Mouse (Mus musculus) liver, adult (tissue): ENCODE measurements around the gene Rgs8.

Source experiments
- GATA4 ChIP-seq: IDR thresholded peaks from 2 replicates; pipeline ENCODE4 v1.6.1; 2014; ENCODE audit warnings: mild to moderate bottlenecking, low read length; ENCODE audit not compliant: insufficient replicate concordance

Rgs8 gene

GRCm38 (mm10) chr1:153695398-153695797 is 42.6 kb downstream of the Rgs8 start:
- no peak for TF ChIP-seq GATA4

- TF ChIP-seq GATA4: no peak
Observed at GRCm38 (mm10) chr1:153696093-153696492, 43.3 kb downstream of the Rgs8 start.

- TF ChIP-seq GATA4: no peak
Observed at GRCm38 (mm10) chr1:153696541-153696940, 43.7 kb downstream of the Rgs8 start.

GRCm38 (mm10) chr1:153697581-153698251 is 44.9 kb downstream of the Rgs8 start:
- TF ChIP-seq GATA4: no peak

GRCm38 (mm10) chr1:153698311-153699084 is 45.7 kb downstream of the Rgs8 start:
- no peak for TF ChIP-seq GATA4

- TF ChIP-seq GATA4: no peak
Observed at GRCm38 (mm10) chr1:153700448-153701063, 47.7 kb downstream of the Rgs8 start.

- peak; percentile 36; the same call in 1 of the 2 replicates for TF ChIP-seq GATA4
Observed at GRCm38 (mm10) chr1:153701461-153701860, 48.6 kb downstream of the Rgs8 start.

- TF ChIP-seq GATA4: peak; percentile 44
Observed at GRCm38 (mm10) chr1:153702166-153702852, 49.5 kb downstream of the Rgs8 start.

- no peak for TF ChIP-seq GATA4
Observed at GRCm38 (mm10) chr1:153702853-153703410, 50.1 kb downstream of the Rgs8 start.

GRCm38 (mm10) chr1:153703445-153703991 is 50.7 kb downstream of the Rgs8 start:
- TF ChIP-seq GATA4: no peak

GRCm38 (mm10) chr1:153704174-153704573 is 51.3 kb downstream of the Rgs8 start:
- TF ChIP-seq GATA4: no peak

- no peak for TF ChIP-seq GATA4
Observed at GRCm38 (mm10) chr1:153704996-153705395, 52.2 kb downstream of the Rgs8 start.

GRCm38 (mm10) chr1:153708626-153709025 is 55.8 kb downstream of the Rgs8 start:
- TF ChIP-seq GATA4: no peak

GRCm38 (mm10) chr1:153709451-153709850 is 56.6 kb downstream of the Rgs8 start:
- TF ChIP-seq GATA4: no peak

GRCm38 (mm10) chr1:153711544-153712262 is 58.9 kb downstream of the Rgs8 start:
- no peak for TF ChIP-seq GATA4

GRCm38 (mm10) chr1:153712633-153713032 is 59.8 kb downstream of the Rgs8 start:
- TF ChIP-seq GATA4: no peak
